Mouse (Mus musculus) lung, postnatal 0 days (tissue): ENCODE measurements around the gene Gm11232.

ENCODE experiments used
- CTCF ChIP-seq: IDR thresholded peaks from 2 replicates; pipeline ENCODE4 v1.5.1; 2016; ENCODE audit warnings: antibody characterized with exemption, mild to moderate bottlenecking
- EP300 ChIP-seq: IDR thresholded peaks from 2 replicates; pipeline ENCODE4 v1.6.1; 2016; ENCODE audit warnings: antibody characterized with exemption, mild to moderate bottlenecking, control low read depth

- TF ChIP-seq CTCF (no peak), EP300 (no peak)
These were observed at the start of gene Gm11232 for GRCm38 (mm10) chr4:71757865-71758264.
